Mouse (Mus musculus) frontal cortex, postnatal 36 days (tissue): ENCODE results near the gene Pnpt1.

Experiments used
- DNase-seq, 2 experiments: peaks; one replicate each; pipeline ENCODE4 v3.0.0; 2022; ENCODE audit warnings: low spot score in 2 of 2

Gene Pnpt1

GRCm38 (mm10) chr11:29130385-29131355 is at the start of gene Pnpt1:
TSS of gene Pnpt1 (plus strand) at chr11:29130744.
- peak; percentile 88 to 93 for DNase-seq

GRCm38 (mm10) chr11:29092403-29092802 is 38.1 kb upstream of the Pnpt1 start:
- DNase-seq, result no peak

GRCm38 (mm10) chr11:29098926-29099325 is 31.6 kb upstream of the Pnpt1 start:
- DNase-seq, result no peak

GRCm38 (mm10) chr11:29129862-29130384 is 621 bp upstream of the Pnpt1 start:
- no peak for DNase-seq

GRCm38 (mm10) chr11:29140671-29141070 is 10.1 kb downstream of the Pnpt1 start:
- DNase-seq, result no peak

GRCm38 (mm10) chr11:29148901-29149300 is 18.4 kb downstream of the Pnpt1 start:
- no peak for DNase-seq

- no peak for DNase-seq
These were observed 33.0 kb downstream of the Pnpt1 start for GRCm38 (mm10) chr11:29163569-29163968.

GRCm38 (mm10) chr11:29171959-29172391 is 41.4 kb downstream of the Pnpt1 start:
- peak; percentile 61 to 67 for DNase-seq

GRCm38 (mm10) chr11:29172563-29173124 is 42.1 kb downstream of the Pnpt1 start, which contains the start of gene Ppp4r3b:
TSS of gene Ppp4r3b (plus strand) at chr11:29172890.
- DNase-seq, result peak; percentile 98 to 99

GRCm38 (mm10) chr11:29173125-29173631 is 42.6 kb downstream of the Pnpt1 start:
- DNase-seq, result peak in 1 of 2 experiments; percentile 35

- DNase-seq, result no peak
These were observed 43.3 kb downstream of the Pnpt1 start for GRCm38 (mm10) chr11:29173706-29174436.

- no peak for DNase-seq
These were observed 48.8 kb downstream of the Pnpt1 start for GRCm38 (mm10) chr11:29179319-29179718.

GRCm38 (mm10) chr11:29180657-29181056 is 50.1 kb downstream of the Pnpt1 start:
- peak; percentile 5 to 25 for DNase-seq

- DNase-seq, result no peak
These were observed 51.2 kb downstream of the Pnpt1 start for GRCm38 (mm10) chr11:29181751-29182150.

- no peak for DNase-seq
These were observed 58.4 kb downstream of the Pnpt1 start for GRCm38 (mm10) chr11:29188981-29189380.

- no peak for DNase-seq
These were observed 73.1 kb downstream of the Pnpt1 start for GRCm38 (mm10) chr11:29203653-29204052.

- DNase-seq, result no peak
These were observed 79.2 kb downstream of the Pnpt1 start for GRCm38 (mm10) chr11:29209774-29210173.
